ENCODE assay signal across 9 mouse cellular contexts in genomic region chr19:12595530-12596289, GRCm38 (mm10). TPM values are rescaled to one million over a fixed set of nuclear protein-coding genes. Genes with fewer than 3 reads are reported as not detected.
DNase-seq lines count a peak whose midpoint lies in the region; ATAC-seq and TF ChIP-seq lines count a peak whose summit lies in the region.
"Had no signal": no experiment of that assay in that cellular context is flagged by ENCODE, and none has a peak within 500 bp of the region (broad histone marks: within the 10 kb centered on the region; RNA-seq: fewer than 3 reads in every experiment).

No protein-coding gene starts in this region.

- DNase-seq in CD4-positive, CD25-positive, alpha-beta regulatory T cell, adult 2 months (ENCODE audit: low read depth, low spot score) = peak; percentile 73
- DNase-seq in brain, embryonic 14.5 days (ENCODE audit: low read depth) = peak; percentile 88
- peak; percentile 61 for DNase-seq in liver
- peak; percentile 95 for DNase-seq in midbrain, postnatal 0 days (ENCODE audit: low spot score)

- H3K4me2 ChIP-seq in heart, embryonic 11.5 days = peak overlapping the region; percentile 100
- H3K4me2 ChIP-seq in kidney, embryonic 14.5 days (replicated peaks; ENCODE audit: low read depth, low read length) = peak overlapping the region; percentile 98
- H3K4me2 ChIP-seq in midbrain, postnatal 0 days (ENCODE audit: low read depth, low read length, poor library complexity, severe bottlenecking) = peak overlapping the region; percentile 57
- peak overlapping the region; percentile 99 for H3K4me2 ChIP-seq in stomach, embryonic 15.5 days

- WGBS in heart, embryonic 11.5 days (ENCODE audit: insufficient replicate concordance) = under 1% methylated on average over 48 of the region's 49 CpGs
- WGBS in kidney, embryonic 14.5 days = 0% methylated on average over 49 of the region's 49 CpGs
- under 1% methylated on average over 48 of the region's 49 CpGs for WGBS in midbrain, postnatal 0 days
- WGBS in stomach, embryonic 15.5 days = under 1% methylated on average over 49 of the region's 49 CpGs

- H3K4me3 ChIP-seq in heart, embryonic 11.5 days (ENCODE audit: low read depth, low read length) = peak overlapping the region; percentile 57
- H3K4me3 ChIP-seq in kidney, embryonic 14.5 days (ENCODE audit: low read length) = peak overlapping the region; percentile 66
- peak overlapping the region; percentile 76 for H3K4me3 ChIP-seq in midbrain, postnatal 0 days (ENCODE audit: low read depth, low read length)
- peak overlapping the region; percentile 67 for H3K4me3 ChIP-seq in stomach, embryonic 15.5 days (replicated peaks)

- no peak for TF ChIP-seq POLR2A in brain, embryonic 14.5 days (IDR thresholded peaks at IDR 0.05; ENCODE audit: borderline replicate concordance, extremely low read depth, insufficient read depth, insufficient read length, poor library complexity, severe bottlenecking)

- TF ChIP-seq CTCF in brain, embryonic 14.5 days (IDR thresholded peaks at IDR 0.05; ENCODE audit: borderline replicate concordance, extremely low read depth, insufficient read depth, insufficient read length) = peak; percentile 28; the same call in 1 of the 2 replicates
- TF ChIP-seq CTCF in midbrain, postnatal 0 days (IDR thresholded peaks at IDR 0.05) = peak; percentile 71

- H3K27me3 ChIP-seq in heart, embryonic 11.5 days (ENCODE audit: control insufficient read depth, insufficient read depth, low read length) = peaks cover 7% of the 10 kb centered on the region
- H3K27me3 ChIP-seq in kidney, embryonic 14.5 days (ENCODE audit: control insufficient read depth, insufficient read depth, low read length) = peaks cover 2% of the 10 kb centered on the region; the same call in 1 of the 2 replicates
- H3K27me3 ChIP-seq in midbrain, postnatal 0 days (ENCODE audit: insufficient read depth, low read length) = no peaks in the 10 kb centered on the region
- H3K27me3 ChIP-seq in stomach, embryonic 15.5 days (replicated peaks) = no peaks in the 10 kb centered on the region

- no peaks in the 10 kb centered on the region; the same call in 1 of the 2 replicates for H3K4me1 ChIP-seq in heart, embryonic 11.5 days (ENCODE audit: control insufficient read depth, insufficient read depth, low read length)
- no peaks in the 10 kb centered on the region for H3K4me1 ChIP-seq in kidney, embryonic 14.5 days (ENCODE audit: control insufficient read depth, insufficient read depth, low read length)
- H3K4me1 ChIP-seq in midbrain, postnatal 0 days (ENCODE audit: insufficient read depth, low read length) = peaks cover 3% of the 10 kb centered on the region; the same call in 1 of the 2 replicates
- peaks cover 7% of the 10 kb centered on the region for H3K4me1 ChIP-seq in stomach, embryonic 15.5 days

- H3K9me3 ChIP-seq in heart, embryonic 11.5 days (replicated peaks; ENCODE audit: control insufficient read depth, low read length) = no peaks in the 10 kb centered on the region
- no peaks in the 10 kb centered on the region for H3K9me3 ChIP-seq in kidney, embryonic 14.5 days (ENCODE audit: control insufficient read depth, low read length)
- H3K9me3 ChIP-seq in midbrain, postnatal 0 days (ENCODE audit: low read length) = no peaks in the 10 kb centered on the region
- no peaks in the 10 kb centered on the region for H3K9me3 ChIP-seq in stomach, embryonic 15.5 days

- ATAC-seq in erythroblast, adult 5-6 weeks (replicated peaks; ENCODE audit: low FRiP score, poor library complexity, severe bottlenecking) = peak; percentile 79
- ATAC-seq in heart, embryonic 11.5 days (replicated peaks; ENCODE audit: insufficient number of reproducible peaks, low FRiP score, low TSS enrichment) = peak; percentile 72
- peak; percentile 91 for ATAC-seq in kidney, embryonic 14.5 days (ENCODE audit: low FRiP score, low TSS enrichment)
- peak; percentile 94 for ATAC-seq in midbrain, postnatal 0 days (ENCODE audit: low FRiP score)
- ATAC-seq in stomach, embryonic 15.5 days (ENCODE audit: insufficient read depth, low FRiP score, low read depth) = peak; percentile 88

- H3K9ac ChIP-seq in heart, embryonic 11.5 days (ENCODE audit: low read depth, low read length) = peak overlapping the region; percentile 69
- peak overlapping the region; percentile 69 for H3K9ac ChIP-seq in kidney, embryonic 14.5 days (ENCODE audit: low read depth, low read length)
- peak overlapping the region; percentile 89 for H3K9ac ChIP-seq in midbrain, postnatal 0 days (replicated peaks; ENCODE audit: low read length, poor library complexity, severe bottlenecking)
- peak overlapping the region; percentile 50 for H3K9ac ChIP-seq in stomach, embryonic 15.5 days

- H3K27ac ChIP-seq in heart, embryonic 11.5 days (ENCODE audit: low read depth, low read length) = no peak overlapping the region; the same call in 1 of the 2 replicates
- H3K27ac ChIP-seq in kidney, embryonic 14.5 days (ENCODE audit: low read depth, low read length) = peak overlapping the region; percentile 69
- H3K27ac ChIP-seq in midbrain, postnatal 0 days (ENCODE audit: low read depth, low read length) = peak overlapping the region; percentile 89
- H3K27ac ChIP-seq in stomach, embryonic 15.5 days = peak overlapping the region; percentile 81

- no peaks in the 10 kb centered on the region for H3K36me3 ChIP-seq in heart, embryonic 11.5 days (ENCODE audit: control insufficient read depth, insufficient read depth, low read length)
- H3K36me3 ChIP-seq in kidney, embryonic 14.5 days (ENCODE audit: control insufficient read depth, insufficient read depth, low read length) = no peaks in the 10 kb centered on the region
- no peaks in the 10 kb centered on the region for H3K36me3 ChIP-seq in midbrain, postnatal 0 days (ENCODE audit: insufficient read depth, low read length)
- no peaks in the 10 kb centered on the region for H3K36me3 ChIP-seq in stomach, embryonic 15.5 days

RNA-seq across cellular contexts. Expression of gene Gm4952, which starts 4.1 kb away (rescaled TPM):
- polyA plus RNA-seq in brain, embryonic 14.5 days (2012; rRNA removed) = 0.06 and 0.07 TPM in 2 replicates
- total RNA-seq in erythroblast, adult 5-6 weeks (2015; ENCODE audit: low replicate concordance) = not detected in 2 replicates
- 0.14 TPM in 1 of 2 replicates, not detected in the other for total RNA-seq in erythroblast, adult 5-6 weeks (2017; ENCODE audit: low replicate concordance)
- polyA plus RNA-seq in heart, embryonic 11.5 days (2014; fragmentation: Nextera tagmentation; extraction: Ambion mirVana) = 0.09 and 0.49 TPM in 2 replicates
- 0.09 TPM in 2 replicates for polyA plus RNA-seq in kidney, embryonic 14.5 days (2014; fragmentation: Nextera tagmentation; extraction: Ambion mirVana)
- total RNA-seq in midbrain, postnatal 0 days (2014; rRNA removed) = 0.16 and 2.5 TPM in 2 replicates
- 0.28 and 0.52 TPM in 2 replicates for polyA plus RNA-seq in midbrain, postnatal 0 days (2015; fragmentation: Nextera tagmentation; extraction: Ambion mirVana)
- polyA plus RNA-seq in stomach, embryonic 15.5 days (2015; fragmentation: Nextera tagmentation; extraction: Ambion mirVana) = 0.32 and 0.43 TPM in 2 replicates
- total RNA-seq: gastrocnemius, adult 8-10 months had no signal

RNA-seq across cellular contexts. Expression of gene Glyat, which starts 37.4 kb away (rescaled TPM):
- not detected in 2 replicates for polyA plus RNA-seq in brain, embryonic 14.5 days (2012; rRNA removed)
- not detected in 2 replicates for total RNA-seq in erythroblast, adult 5-6 weeks (2015; ENCODE audit: low replicate concordance)
- not detected in 2 replicates for total RNA-seq in erythroblast, adult 5-6 weeks (2017; ENCODE audit: low replicate concordance)
- not detected in 2 replicates for polyA plus RNA-seq in heart, embryonic 11.5 days (2014; fragmentation: Nextera tagmentation; extraction: Ambion mirVana)
- 4.3 and 4.4 TPM in 2 replicates for polyA plus RNA-seq in kidney, embryonic 14.5 days (2014; fragmentation: Nextera tagmentation; extraction: Ambion mirVana)
- total RNA-seq in midbrain, postnatal 0 days (2014; rRNA removed) = not detected in 2 replicates
- polyA plus RNA-seq in midbrain, postnatal 0 days (2015; fragmentation: Nextera tagmentation; extraction: Ambion mirVana) = not detected in 2 replicates
- polyA plus RNA-seq in stomach, embryonic 15.5 days (2015; fragmentation: Nextera tagmentation; extraction: Ambion mirVana) = not detected in 2 replicates

RNA-seq across cellular contexts. Expression of gene Fam111a, which starts 50.2 kb away (rescaled TPM):
- 5.0 and 6.4 TPM in 2 replicates for polyA plus RNA-seq in brain, embryonic 14.5 days (2012; rRNA removed)
- total RNA-seq in erythroblast, adult 5-6 weeks (2015; ENCODE audit: low replicate concordance) = 79.0 and 112 TPM in 2 replicates
- total RNA-seq in erythroblast, adult 5-6 weeks (2017; ENCODE audit: low replicate concordance) = 78.5 and 79.9 TPM in 2 replicates
- polyA plus RNA-seq in heart, embryonic 11.5 days (2014; fragmentation: Nextera tagmentation; extraction: Ambion mirVana) = 26.3 and 30.0 TPM in 2 replicates
- 28.8 and 29.3 TPM in 2 replicates for polyA plus RNA-seq in kidney, embryonic 14.5 days (2014; fragmentation: Nextera tagmentation; extraction: Ambion mirVana)
- 2.3 and 4.2 TPM in 2 replicates for total RNA-seq in midbrain, postnatal 0 days (2014; rRNA removed)
- polyA plus RNA-seq in midbrain, postnatal 0 days (2015; fragmentation: Nextera tagmentation; extraction: Ambion mirVana) = 2.4 and 2.7 TPM in 2 replicates
- polyA plus RNA-seq in stomach, embryonic 15.5 days (2015; fragmentation: Nextera tagmentation; extraction: Ambion mirVana) = 20.5 and 21.1 TPM in 2 replicates
